ENCODE assay signal across 24 mouse cellular contexts in genomic region chr17:31095570-31095969, GRCm38 (mm10). TPM values are rescaled to one million over a fixed set of nuclear protein-coding genes. Genes with fewer than 3 reads are reported as not detected.
"Had no signal": no experiment of that assay in that cellular context is flagged by ENCODE, and none has a peak within 500 bp of the region (broad histone marks: within the 10 kb centered on the region; RNA-seq: fewer than 3 reads in every experiment).

No protein-coding gene starts in this region.

- H3K36me3 ChIP-seq: limb, embryonic 10.5 days; lung, embryonic 15.5 days; stomach, embryonic 15.5 days had no signal

- ATAC-seq: liver, embryonic 12.5 days; midbrain, embryonic 15.5 days had no signal

- H3K9me3 ChIP-seq: limb, embryonic 10.5 days; limb, embryonic 13.5 days; liver, embryonic 12.5 days; liver, embryonic 15.5 days; lung, embryonic 15.5 days; midbrain, embryonic 10.5 days; midbrain, embryonic 15.5 days; neural tube, embryonic 12.5 days; neural tube, embryonic 15.5 days; stomach, embryonic 15.5 days had no signal

- H3K4me2 ChIP-seq: limb, embryonic 13.5 days; liver, embryonic 12.5 days; liver, embryonic 15.5 days; lung, embryonic 15.5 days; midbrain, embryonic 15.5 days; neural tube, embryonic 12.5 days; neural tube, embryonic 15.5 days; stomach, embryonic 15.5 days had no signal

- H3K4me3 ChIP-seq: layer of hippocampus, adult 2 months; limb, embryonic 10.5 days; limb, embryonic 13.5 days; liver, embryonic 12.5 days; liver, embryonic 15.5 days; lung, embryonic 15.5 days; megakaryocyte, embryonic 14.5 days; midbrain, embryonic 10.5 days; midbrain, embryonic 15.5 days; neural tube, embryonic 12.5 days; neural tube, embryonic 15.5 days; stomach, embryonic 15.5 days had no signal

- DNase-seq: kidney, postnatal 25 days; layer of hippocampus, adult 9-11 months; liver; lung, adult 18-20 months; lung, postnatal 10 days; lung, postnatal 36 days; retina, postnatal 1 day; right cerebral cortex, postnatal 25 days; spleen, adult 18-20 months; thymus, postnatal 25 days had no signal

- H3K9ac ChIP-seq: limb, embryonic 13.5 days; liver, embryonic 12.5 days; liver, embryonic 15.5 days; lung, embryonic 15.5 days; midbrain, embryonic 15.5 days; neural tube, embryonic 12.5 days; neural tube, embryonic 15.5 days; stomach, embryonic 15.5 days had no signal

- H3K4me1 ChIP-seq: stomach, embryonic 15.5 days had no signal

- H3K27me3 ChIP-seq: liver, embryonic 12.5 days; liver, embryonic 15.5 days; lung, embryonic 15.5 days; midbrain, embryonic 15.5 days; neural tube, embryonic 12.5 days; neural tube, embryonic 15.5 days; stomach, embryonic 15.5 days had no signal

- H3K27ac ChIP-seq: kidney, postnatal 0 days; layer of hippocampus, adult 2 months; limb, embryonic 10.5 days; limb, embryonic 13.5 days; liver, embryonic 12.5 days; liver, embryonic 15.5 days; lung, embryonic 15.5 days; midbrain, embryonic 10.5 days; midbrain, embryonic 15.5 days; neural tube, embryonic 12.5 days; neural tube, embryonic 15.5 days; stomach, embryonic 15.5 days had no signal

RNA-seq across cellular contexts. Expression of gene Tff3, which starts 33.9 kb away (rescaled TPM):
- polyA plus RNA-seq: kidney, embryonic 14.5 days; limb, embryonic 10.5 days; limb, embryonic 13.5 days had no signal

RNA-seq across cellular contexts. Expression of gene Tff2, which starts 48.5 kb away (rescaled TPM):
- polyA plus RNA-seq: limb, embryonic 10.5 days; limb, embryonic 13.5 days; liver, embryonic 12.5 days; liver, embryonic 15.5 days; lung, embryonic 15.5 days; midbrain, embryonic 10.5 days; midbrain, embryonic 15.5 days; neural tube, embryonic 12.5 days; neural tube, embryonic 15.5 days had no signal
